Mouse (Mus musculus) brain, embryonic 18.5 days (tissue): Measurements from ENCODE around the gene B3gnt2.

Source experiments
- DNase-seq: peaks from one replicate; pipeline ENCODE4 v3.0.0-alpha.2; 2012; ENCODE audit warnings: low read depth, low spot score

B3gnt2 gene

DNA sequence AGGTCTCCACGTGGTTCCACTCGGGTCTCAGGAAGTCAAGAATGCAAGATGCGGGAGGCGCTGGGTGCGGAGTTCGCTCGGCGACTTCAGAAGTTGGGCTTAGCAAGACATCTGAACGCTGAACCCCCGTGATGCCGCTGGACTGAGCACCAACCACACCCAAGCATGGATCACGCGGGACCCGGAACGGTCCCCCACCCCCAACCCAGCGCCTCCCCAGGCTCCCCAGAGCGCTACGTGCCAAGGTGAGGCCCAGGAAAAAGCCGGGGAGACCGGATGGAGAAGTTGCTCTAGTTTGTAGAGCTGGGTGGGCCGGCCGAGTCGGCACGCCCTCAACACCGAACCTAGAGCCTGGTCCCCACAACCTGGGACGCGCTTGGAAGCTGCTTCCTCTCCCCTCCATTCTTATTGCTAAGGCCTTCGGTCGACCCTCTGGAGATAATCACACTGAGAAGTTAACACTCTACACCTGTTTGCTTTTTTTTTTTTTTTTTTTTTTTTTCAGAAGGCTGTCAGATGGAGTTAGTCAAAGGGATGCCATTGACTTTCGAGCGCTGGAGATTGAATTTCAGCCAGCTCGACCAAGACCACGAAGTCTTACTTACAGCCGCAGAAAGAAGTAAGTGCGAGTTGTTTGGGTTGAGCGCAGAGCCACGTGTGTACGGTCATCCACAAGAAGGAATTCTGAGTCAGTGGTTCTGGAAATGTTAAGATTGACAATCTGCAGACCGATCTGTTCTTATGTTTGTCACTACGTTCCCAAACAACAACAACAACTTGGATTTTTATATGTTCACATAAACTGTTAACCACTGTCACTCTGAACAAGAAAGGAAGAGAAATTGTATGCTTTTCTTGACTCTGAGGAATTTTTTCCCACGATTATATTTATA is at the start of gene B3gnt2:
B3gnt2 (minus strand) TSS at position 627 of the 893 bp plus-strand sequence.
- no peak for DNase-seq

GRCm38 (mm10) chr11:22906453-22906865 is 45.7 kb upstream of the B3gnt2 start:
- no peak for DNase-seq

- no peak for DNase-seq
These were observed 42.2 kb upstream of the B3gnt2 start for GRCm38 (mm10) chr11:22902923-22903322.

DNA sequence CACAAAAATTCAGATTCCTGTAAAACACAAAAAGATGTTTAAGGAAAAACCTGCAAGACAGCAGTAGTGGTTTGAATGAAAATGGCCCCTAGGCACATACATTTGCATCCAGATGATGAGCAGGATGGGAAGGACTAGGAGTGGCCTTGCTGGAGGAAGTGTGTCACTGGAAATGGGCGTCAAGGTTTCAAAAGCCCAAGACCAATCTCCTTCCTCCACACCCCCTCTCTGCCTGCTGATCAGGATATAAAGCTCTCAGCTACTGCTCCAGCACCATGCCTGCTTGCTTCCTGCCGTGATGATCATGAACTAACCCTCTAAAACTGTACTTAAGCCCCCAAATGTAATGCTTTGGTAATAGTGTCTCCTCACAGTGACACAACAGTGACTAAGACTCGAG is 39.3 kb upstream of the B3gnt2 start:
- no peak for DNase-seq

GRCm38 (mm10) chr11:22897642-22898041 is 36.9 kb upstream of the B3gnt2 start:
- DNase-seq = no peak

GRCm38 (mm10) chr11:22897127-22897526 is 36.4 kb upstream of the B3gnt2 start:
- no peak for DNase-seq

GRCm38 (mm10) chr11:22893075-22893474 is 32.3 kb upstream of the B3gnt2 start:
- no peak for DNase-seq

DNA sequence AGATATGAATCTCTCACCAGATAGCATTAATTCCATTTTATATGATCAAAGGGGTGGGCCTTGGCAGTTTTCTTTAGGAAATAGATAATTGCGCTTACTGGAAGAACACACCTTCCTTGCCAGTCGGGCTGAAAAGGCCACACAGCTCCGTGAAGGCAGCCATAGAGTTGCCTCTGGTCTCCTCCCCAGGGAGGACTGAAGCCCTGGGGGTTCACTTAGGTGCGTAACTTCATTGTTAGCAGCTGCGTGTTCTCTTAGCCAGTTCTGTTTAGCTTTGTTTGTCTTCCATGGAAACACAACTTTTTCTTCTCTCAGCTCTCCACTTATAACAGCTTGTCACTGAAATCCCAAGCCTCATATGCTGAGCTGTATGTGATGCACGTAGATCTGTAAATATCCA is 31.7 kb upstream of the B3gnt2 start:
- no peak for DNase-seq

DNA sequence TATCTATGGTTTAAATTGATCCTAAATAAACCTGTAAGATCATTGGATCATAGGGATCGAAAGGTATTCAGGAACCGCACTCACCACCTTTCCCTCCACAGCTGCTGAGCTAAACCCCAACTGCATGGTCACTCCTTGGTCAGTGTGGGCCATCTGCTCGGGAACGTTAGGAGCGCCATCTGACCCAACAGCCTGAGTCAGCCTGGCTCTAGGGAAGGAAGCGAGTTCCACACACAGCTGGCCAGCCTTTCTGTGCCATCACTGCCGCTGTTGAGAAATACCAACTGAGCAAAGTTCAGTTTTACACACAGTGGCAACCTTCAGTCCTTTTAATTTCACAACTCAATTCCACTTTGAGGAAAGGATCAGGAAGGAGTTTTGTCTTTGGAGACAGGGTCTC is 31.1 kb upstream of the B3gnt2 start:
- DNase-seq = no peak

GRCm38 (mm10) chr11:22891242-22891641 is 30.5 kb upstream of the B3gnt2 start:
- DNase-seq = no peak

DNA sequence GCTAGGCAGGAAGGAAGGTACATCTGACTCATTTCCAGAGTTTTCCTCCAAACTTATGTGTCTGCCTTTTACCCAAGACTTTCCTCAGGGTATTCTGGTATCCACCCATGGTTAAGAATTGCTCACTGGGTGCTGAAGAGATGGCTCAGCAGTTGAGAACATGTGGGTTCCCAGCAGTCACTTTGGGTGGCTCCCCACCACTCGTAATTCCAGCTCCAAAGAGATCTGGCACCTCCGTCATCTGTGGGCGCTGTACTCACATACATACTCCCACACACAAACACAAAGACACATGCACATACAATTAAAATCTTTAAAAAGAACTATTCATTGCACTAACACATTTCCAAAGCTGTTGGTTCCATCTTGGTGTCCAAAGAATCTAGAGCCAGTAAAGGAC is 28.5 kb upstream of the B3gnt2 start:
- DNase-seq = no peak

GRCm38 (mm10) chr11:22886991-22887390 is 26.2 kb upstream of the B3gnt2 start:
- no peak for DNase-seq

DNA sequence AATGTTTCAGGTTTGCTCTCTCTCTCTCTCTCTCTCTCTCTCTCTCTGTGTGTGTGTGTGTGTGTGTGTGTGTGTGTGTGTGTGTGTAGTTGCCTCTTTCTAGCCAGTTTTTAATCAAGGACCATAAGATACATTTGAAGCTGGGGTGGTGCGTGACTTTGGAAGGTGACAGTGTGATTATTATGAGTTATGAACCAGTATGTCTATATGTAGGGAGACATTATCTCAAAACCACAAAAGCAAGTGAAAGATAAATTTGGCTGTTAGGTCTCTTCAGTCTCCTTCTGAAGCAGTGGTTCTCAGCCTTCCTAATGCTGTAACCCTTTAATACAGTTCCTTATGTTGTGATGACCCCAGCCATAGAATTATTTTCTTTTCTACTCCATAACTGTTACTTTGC is 24.6 kb upstream of the B3gnt2 start:
- DNase-seq = no peak

DNA sequence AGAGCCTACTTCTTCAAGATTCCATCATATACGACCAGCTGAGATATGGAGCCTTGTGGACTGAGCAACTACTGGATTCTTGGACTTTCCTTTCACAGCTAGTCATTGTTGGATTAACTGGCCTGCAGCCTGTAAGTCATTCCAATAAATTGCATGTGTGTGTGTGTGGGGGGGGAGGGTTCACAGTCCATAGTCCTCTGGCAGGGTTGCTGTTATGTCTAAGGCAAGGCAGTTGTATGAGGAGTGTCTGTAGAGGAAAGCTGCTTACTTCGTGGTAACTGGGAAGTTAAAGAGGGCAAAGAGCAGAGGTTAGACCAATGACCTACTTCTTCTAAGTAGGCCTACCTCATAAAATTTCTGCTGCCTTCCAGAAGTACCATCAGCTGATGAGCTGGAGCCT is 22.9 kb upstream of the B3gnt2 start:
- no peak for DNase-seq

- no peak for DNase-seq
These were observed 22.2 kb upstream of the B3gnt2 start for GRCm38 (mm10) chr11:22882926-22883325.

GRCm38 (mm10) chr11:22880383-22881172 is 19.8 kb upstream of the B3gnt2 start:
- no peak for DNase-seq

- no peak for DNase-seq
These were observed 18.9 kb upstream of the B3gnt2 start for GRCm38 (mm10) chr11:22879645-22880044.

- no peak for DNase-seq
These were observed 16.0 kb upstream of the B3gnt2 start for GRCm38 (mm10) chr11:22876680-22877330.

DNA sequence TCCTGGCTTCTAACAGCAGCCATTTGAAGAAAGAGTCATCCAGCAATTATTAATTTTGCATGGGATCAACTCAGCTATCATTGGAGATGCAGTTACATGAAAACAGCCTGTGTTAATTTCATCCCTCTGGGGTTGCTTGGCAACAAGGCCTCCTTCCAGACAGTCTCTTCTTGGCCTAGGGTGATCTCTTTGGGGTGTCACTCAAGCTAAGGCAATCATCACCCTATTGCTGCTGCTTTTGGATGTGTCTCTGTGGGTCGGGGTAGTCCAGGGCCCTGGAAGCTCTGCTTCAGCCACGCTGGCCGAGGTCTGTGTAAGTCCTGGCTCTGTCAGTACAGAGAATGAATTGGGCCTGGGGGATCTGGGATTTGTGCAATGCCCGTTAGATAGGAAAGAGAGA is 14.5 kb upstream of the B3gnt2 start:
- DNase-seq = no peak

DNA sequence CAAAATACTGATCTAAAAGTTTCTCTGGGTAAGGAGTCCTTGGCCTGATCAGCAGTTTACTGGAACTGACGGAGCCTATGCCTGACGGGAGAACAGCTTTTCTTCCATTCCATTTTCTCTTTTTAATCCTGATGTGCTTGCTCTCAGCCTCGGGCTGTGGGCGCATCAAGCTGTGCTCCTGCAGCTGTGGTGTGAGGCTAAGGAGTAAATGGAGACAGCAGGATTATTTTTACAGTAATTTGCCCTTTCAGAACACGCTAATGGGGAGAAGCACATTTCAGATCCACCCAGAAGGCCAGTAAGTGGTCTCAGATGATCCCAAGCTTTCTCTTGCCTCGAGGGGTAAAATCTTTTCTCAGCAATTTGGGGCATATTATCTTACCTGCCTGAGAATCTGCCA is 14.0 kb upstream of the B3gnt2 start:
- no peak for DNase-seq

DNA sequence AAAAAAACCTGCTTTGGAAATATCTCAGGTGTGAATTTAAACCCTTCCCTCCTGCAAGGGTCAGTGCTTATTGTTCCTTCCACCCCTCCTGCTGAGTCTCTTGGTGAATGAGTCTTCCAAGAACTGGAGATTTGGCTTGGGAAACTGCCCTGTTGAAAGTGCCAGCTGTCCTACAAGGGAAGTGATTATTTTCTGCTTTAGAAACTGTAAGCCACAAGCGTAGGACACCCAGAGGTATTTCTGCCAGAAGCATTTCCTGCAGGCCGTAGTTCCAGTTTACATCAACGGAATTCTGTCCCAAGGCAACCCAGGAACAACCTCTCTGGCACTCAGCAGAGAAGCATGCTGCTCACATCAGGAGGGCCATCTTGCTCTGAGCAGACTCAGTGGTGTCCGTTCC is 12.6 kb upstream of the B3gnt2 start:
- no peak for DNase-seq

GRCm38 (mm10) chr11:22872307-22872680 is 11.5 kb upstream of the B3gnt2 start:
- no peak for DNase-seq
